Mouse (Mus musculus) forebrain, embryonic 12.5 days (tissue): Measurements from ENCODE around the gene Otp. TPM values are rescaled to one million over a fixed set of nuclear protein-coding genes. Genes with fewer than 3 reads are reported as not detected.
A peak's percentile ranks its signal among the peaks of the same experiment; 100 is the strongest.

ENCODE experiments used
- ATAC-seq: fragments of 200-750 bp; cut with Nextera tagmentation; 2 replicates; pipeline ENCODE4 v1.8.0; 2017; ENCODE audit warnings: moderate TSS enrichment; ENCODE audit not compliant: low FRiP score
- H3K27ac ChIP-seq: fragments of 300-500 bp; sonication (generic); 2 replicates; pipeline ENCODE4 v1.5.1; 2016; ENCODE audit warnings: mild to moderate bottlenecking
- H3K27me3 ChIP-seq: fragments of 300-500 bp; sonication (generic); 2 replicates; pipeline ENCODE4 v1.6.1; 2016; ENCODE audit warnings: mild to moderate bottlenecking
- H3K36me3 ChIP-seq: fragments of 300-500 bp; sonication (generic); replicated peaks from 2 replicates; pipeline ENCODE4 v1.6.1; 2016; ENCODE audit warnings: mild to moderate bottlenecking
- H3K4me1 ChIP-seq: fragments of 300-500 bp; sonication (generic); 2 replicates; pipeline ENCODE4 v1.6.1; 2016
- H3K4me2 ChIP-seq: fragments of 300-500 bp; sonication (generic); 2 replicates; pipeline ENCODE4 v1.6.1; 2016; ENCODE audit warnings: mild to moderate bottlenecking, moderate library complexity
- H3K4me3 ChIP-seq: fragments of 300-500 bp; sonication (generic); replicated peaks from 2 replicates; pipeline ENCODE4 v1.5.1; 2016; ENCODE audit warnings: mild to moderate bottlenecking
- H3K9ac ChIP-seq: fragments of 300-500 bp; sonication (generic); 2 replicates; pipeline ENCODE4 v1.6.1; 2016; ENCODE audit warnings: mild to moderate bottlenecking
- H3K9me3 ChIP-seq: fragments of 300-500 bp; sonication (generic); 2 replicates; pipeline ENCODE4 v1.6.1; 2016
- WGBS: fragments of 180-500 bp; shearing (Covaris S2); methylation state at CpG from one replicate; pipeline ENCODE4 v1.1.7; 2016; 5-methylcytosine and 5-hydroxymethylcytosine counted together
- polyA plus RNA-seq: library from polyadenylated mRNA; unstranded; fragments of >200 nt; fragmentation: Nextera tagmentation; extraction: Ambion mirVana; gene quantifications from 2 replicates; pipeline ENCODE4 v1.2.1, GENCODE M21; 2016

Otp gene
- polyA plus RNA-seq, 1 experiment from 2014 or later = 7.1 TPM

DNA sequence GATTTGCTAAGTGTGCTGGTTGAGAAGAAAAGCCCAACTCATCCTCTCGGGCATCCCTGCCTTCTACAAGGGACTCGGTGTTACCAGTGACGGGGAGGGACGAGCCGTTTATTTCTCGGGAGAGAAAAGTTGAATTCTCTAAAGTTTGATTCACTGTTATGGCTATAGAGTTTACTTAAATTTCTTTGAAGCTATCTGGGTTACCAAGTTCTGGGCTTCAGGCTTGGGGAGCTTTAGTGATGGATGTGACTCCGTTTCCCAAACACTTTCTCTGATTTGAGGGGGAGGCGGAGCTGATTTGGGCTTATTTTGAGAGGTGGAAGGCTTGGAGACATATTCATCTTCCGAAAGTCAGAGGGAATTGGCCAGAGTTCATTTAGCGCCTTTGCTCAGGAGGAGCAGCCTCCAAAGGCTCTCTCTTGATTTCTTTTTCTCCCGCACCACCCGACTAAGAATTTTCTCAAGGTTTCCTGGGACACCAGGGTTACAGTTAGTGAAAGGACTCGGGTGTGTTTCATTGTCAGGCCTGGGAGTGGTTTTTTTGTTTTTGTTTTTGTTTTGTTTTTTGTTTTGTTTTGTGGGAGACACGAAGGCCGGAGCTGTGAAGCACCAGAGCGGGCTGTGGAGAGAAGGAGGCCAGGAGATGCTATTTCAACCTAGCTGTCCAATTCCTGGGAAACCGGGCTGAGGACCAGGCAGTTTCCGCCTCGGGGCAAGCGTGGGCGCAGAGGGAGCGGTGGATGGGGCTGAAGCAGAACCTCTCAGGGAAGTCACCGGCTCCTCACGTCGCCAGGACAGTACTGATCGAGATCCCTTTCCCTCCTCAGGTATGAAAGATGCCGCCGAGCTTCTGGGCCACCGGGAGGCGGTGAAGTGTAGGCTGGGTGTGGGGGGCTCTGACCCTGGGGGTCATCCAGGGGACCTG lies 1.1 kb downstream of the Otp start:
- H3K4me2 ChIP-seq = no peak overlapping the region
- no peaks in the 10 kb centered on the region for H3K9me3 ChIP-seq
- H3K9ac ChIP-seq = no peak overlapping the region
- peak overlapping the region; percentile 13 for H3K4me3 ChIP-seq
- peaks cover 11% of the 10 kb centered on the region for H3K4me1 ChIP-seq
- H3K27ac ChIP-seq = peak overlapping the region; percentile 63
- no peak for ATAC-seq
- under 1% methylated on average over 30 of the region's 30 CpGs for WGBS
- H3K36me3 ChIP-seq = no peaks in the 10 kb centered on the region
- peaks cover 76% of the 10 kb centered on the region for H3K27me3 ChIP-seq

- no peak overlapping the region for H3K9ac ChIP-seq
- peaks cover 77% of the 10 kb centered on the region for H3K27me3 ChIP-seq
- ATAC-seq = no peak
- no peak overlapping the region for H3K4me2 ChIP-seq
- H3K9me3 ChIP-seq = no peaks in the 10 kb centered on the region
- peaks cover 11% of the 10 kb centered on the region for H3K4me1 ChIP-seq
- peak overlapping the region; percentile 63 for H3K27ac ChIP-seq
- H3K4me3 ChIP-seq = peak overlapping the region; percentile 9
- WGBS = 1% methylated on average over 27 of the region's 27 CpGs
- no peaks in the 10 kb centered on the region for H3K36me3 ChIP-seq
Measured at GRCm38 (mm10) chr13:94877211-94877590, 1.8 kb downstream of the Otp start.

GRCm38 (mm10) chr13:94877991-94878745 lies 2.8 kb downstream of the Otp start:
- H3K4me1 ChIP-seq = peaks cover 19% of the 10 kb centered on the region
- no peaks in the 10 kb centered on the region for H3K36me3 ChIP-seq
- no peak overlapping the region for H3K9ac ChIP-seq
- 7% methylated on average over 10 of the region's 10 CpGs for WGBS
- no peak overlapping the region for H3K27ac ChIP-seq
- H3K9me3 ChIP-seq = no peaks in the 10 kb centered on the region
- ATAC-seq = no peak
- peak overlapping the region; percentile 9; the same call in 1 of the 2 replicates for H3K4me3 ChIP-seq
- H3K4me2 ChIP-seq = no peak overlapping the region
- H3K27me3 ChIP-seq = peaks cover 77% of the 10 kb centered on the region

- H3K27me3 ChIP-seq = peaks cover 80% of the 10 kb centered on the region
- H3K9me3 ChIP-seq = no peaks in the 10 kb centered on the region
- no peak for ATAC-seq
- no peak overlapping the region for H3K27ac ChIP-seq
- H3K36me3 ChIP-seq = no peaks in the 10 kb centered on the region
- no peak overlapping the region for H3K9ac ChIP-seq
- H3K4me1 ChIP-seq = peaks cover 27% of the 10 kb centered on the region
- no peak overlapping the region for H3K4me3 ChIP-seq
- no peak overlapping the region for H3K4me2 ChIP-seq
- WGBS = 0% methylated on average over 3 of the region's 3 CpGs
Measured at GRCm38 (mm10) chr13:94881201-94881600, 5.8 kb downstream of the Otp start.

DNA sequence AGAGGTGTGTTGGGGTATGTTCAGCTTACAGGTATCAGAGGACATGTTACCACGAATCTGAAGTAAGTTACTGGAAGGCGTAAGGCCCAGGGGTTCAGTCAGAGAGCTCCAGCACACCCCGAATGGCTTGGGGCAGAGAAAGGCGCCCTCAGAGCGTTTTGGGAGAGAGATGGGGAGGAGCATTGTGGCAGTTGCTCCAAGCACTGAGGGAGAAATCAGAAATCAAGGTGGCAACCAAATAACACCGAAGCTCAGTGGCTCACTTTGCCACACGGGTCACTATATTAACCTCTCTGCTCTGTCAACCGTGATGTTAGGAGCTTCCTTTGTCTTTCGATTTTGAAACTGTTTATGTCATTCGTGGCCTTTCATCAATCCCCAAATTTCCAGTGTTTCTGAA lies 6.8 kb downstream of the Otp start:
- Histone ChIP-seq H3K27ac (no peak overlapping the region), H3K4me2 (peak overlapping the region; percentile 75; the same call in 1 of the 2 replicates), H3K36me3 (no peaks in the 10 kb centered on the region), H3K4me3 (no peak overlapping the region), H3K27me3 (peaks cover 77% of the 10 kb centered on the region), H3K9ac (no peak overlapping the region), H3K9me3 (no peaks in the 10 kb centered on the region), H3K4me1 (peaks cover 27% of the 10 kb centered on the region)
- 2% methylated on average over 10 of the region's 10 CpGs for WGBS
- ATAC-seq = no peak

DNA sequence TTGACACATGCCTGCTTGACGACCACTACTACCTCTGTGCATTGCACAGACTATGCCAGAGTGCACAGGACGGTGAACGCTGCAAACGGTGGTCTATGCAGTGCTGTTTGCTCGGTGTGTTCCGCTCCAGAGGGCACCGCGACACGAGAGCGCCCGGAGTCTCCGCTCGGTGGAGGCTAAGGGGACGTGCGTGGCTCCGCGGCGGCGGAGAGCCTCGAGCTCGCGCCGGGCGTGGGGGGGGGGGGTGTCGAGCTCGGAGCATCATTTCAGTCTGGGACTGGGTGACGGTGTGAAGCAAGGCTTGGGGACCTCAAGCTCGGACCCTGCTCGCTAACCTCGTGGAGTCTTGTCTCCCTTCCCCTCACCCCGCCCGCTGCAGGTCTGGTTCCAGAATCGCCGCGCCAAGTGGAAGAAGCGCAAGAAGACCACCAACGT lies 7.3 kb downstream of the Otp start:
- Histone ChIP-seq H3K4me3 (peak overlapping the region; percentile 44), H3K27ac (0 out of 2 replicates have a peak overlapping the region, but pooled peaks have one; percentile 31), H3K9me3 (no peaks in the 10 kb centered on the region), H3K4me1 (peaks cover 27% of the 10 kb centered on the region), H3K36me3 (no peaks in the 10 kb centered on the region), H3K4me2 (peak overlapping the region; percentile 75), H3K27me3 (peaks cover 74% of the 10 kb centered on the region), H3K9ac (peak overlapping the region; percentile 55)
- WGBS = under 1% methylated on average over 37 of the region's 37 CpGs
- peak; percentile 43 for ATAC-seq

DNA sequence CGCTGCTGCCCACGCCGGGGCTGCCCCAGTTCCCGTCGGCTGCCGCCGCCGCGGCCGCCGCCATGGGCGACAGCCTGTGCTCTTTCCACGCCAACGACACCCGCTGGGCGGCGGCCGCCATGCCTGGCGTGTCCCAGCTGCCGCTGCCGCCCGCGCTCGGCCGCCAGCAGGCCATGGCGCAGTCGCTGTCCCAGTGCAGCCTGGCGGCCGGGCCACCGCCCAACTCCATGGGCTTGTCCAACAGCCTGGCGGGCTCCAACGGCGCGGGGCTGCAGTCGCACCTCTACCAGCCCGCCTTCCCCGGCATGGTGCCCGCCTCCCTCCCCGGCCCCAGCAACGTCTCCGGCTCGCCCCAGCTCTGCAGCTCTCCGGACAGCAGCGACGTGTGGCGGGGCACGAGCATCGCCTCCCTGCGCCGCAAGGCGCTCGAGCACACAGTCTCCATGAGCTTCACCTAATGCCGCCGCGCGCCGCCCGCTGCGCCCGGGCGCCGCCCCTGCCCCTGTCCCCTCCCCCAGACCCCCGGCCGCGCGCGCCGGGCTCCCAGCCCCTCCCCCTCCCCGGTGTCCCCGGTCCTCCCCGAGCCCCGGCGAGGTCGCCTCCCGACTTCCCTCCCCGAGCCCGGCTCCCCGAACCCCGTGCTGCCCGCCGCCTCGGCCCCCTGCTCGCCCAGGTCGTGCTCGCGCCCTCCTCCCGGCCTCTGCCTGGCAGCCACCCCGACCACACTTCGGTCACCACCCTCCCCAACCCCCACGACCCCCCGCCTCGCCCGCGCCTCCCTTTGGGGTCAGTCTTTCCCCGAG lies 8.0 kb downstream of the Otp start:
- Histone ChIP-seq H3K9me3 (no peaks in the 10 kb centered on the region), H3K4me1 (peaks cover 27% of the 10 kb centered on the region), H3K27me3 (peaks cover 78% of the 10 kb centered on the region), H3K36me3 (no peaks in the 10 kb centered on the region), H3K4me2 (peak overlapping the region; percentile 75), H3K4me3 (peak overlapping the region; percentile 44), H3K27ac (0 out of 2 replicates have a peak overlapping the region, but pooled peaks have one; percentile 31), H3K9ac (peak overlapping the region; percentile 55)
- 1% methylated on average over 74 of the region's 95 CpGs for WGBS
- ATAC-seq = peak; percentile 76

DNA sequence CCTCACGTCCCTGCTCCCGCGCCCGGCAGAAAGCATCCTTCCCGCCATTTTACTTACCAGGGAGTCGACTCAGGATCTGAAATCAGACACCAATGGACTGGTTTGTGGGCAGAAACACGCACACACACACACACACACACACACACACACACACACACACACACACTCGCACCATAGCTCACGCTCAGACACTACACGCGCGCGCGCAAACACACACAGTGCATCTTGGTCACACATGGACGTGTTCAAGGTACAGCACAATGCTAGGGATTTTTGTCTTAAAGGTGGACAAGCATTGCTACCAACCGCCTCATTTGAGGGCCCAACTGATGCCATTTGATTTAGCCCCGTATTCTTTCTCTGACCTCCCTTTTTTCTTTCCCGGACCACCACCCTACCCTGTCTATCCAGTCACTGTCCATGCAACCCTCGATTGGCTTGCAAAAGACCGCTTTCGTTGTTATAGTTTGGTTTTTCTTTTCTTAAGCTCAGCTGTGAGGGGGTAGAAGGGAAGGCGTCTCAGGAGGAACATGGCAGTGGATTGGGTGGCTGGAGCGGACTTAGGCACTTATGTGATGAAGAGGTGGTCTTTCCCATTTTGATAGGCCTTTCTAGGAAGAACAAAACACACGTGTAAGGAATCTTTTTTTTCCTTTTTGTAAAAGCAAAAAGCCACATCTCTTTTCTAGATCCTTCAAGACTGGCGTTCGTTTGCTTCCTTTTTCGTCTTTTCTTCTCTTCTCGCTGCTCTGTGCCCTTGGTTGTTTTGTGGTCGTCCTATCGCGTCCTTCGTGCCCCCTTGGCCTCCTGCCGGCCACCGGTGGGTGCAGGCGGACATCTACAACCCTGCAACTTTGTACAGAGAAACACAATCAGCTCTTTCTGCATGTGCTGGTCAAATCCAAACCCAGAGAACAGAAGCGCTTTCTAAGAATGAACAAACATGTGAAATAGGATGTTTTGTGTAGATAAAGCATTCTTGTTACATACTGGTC lies 8.9 kb downstream of the Otp start:
- Histone ChIP-seq H3K4me3 (peak overlapping the region; percentile 44), H3K27me3 (peaks cover 83% of the 10 kb centered on the region), H3K27ac (no peak overlapping the region), H3K4me2 (peak overlapping the region; percentile 75), H3K9me3 (no peaks in the 10 kb centered on the region), H3K4me1 (peaks cover 27% of the 10 kb centered on the region), H3K36me3 (no peaks in the 10 kb centered on the region), H3K9ac (peak overlapping the region; percentile 55; the same call in 1 of the 2 replicates)
- WGBS = 1% methylated on average over 36 of the region's 36 CpGs
- 0 out of 2 replicates have a peak, but pooled peaks have one; percentile 3 for ATAC-seq

GRCm38 (mm10) chr13:94885291-94886235 lies 10.2 kb downstream of the Otp start:
- Histone ChIP-seq H3K27me3 (peaks cover 88% of the 10 kb centered on the region), H3K4me2 (peak overlapping the region; percentile 37), H3K4me1 (peaks cover 27% of the 10 kb centered on the region), H3K36me3 (no peaks in the 10 kb centered on the region), H3K9ac (peak overlapping the region; percentile 27; the same call in 1 of the 2 replicates), H3K4me3 (peak overlapping the region; percentile 27), H3K9me3 (no peaks in the 10 kb centered on the region), H3K27ac (peak overlapping the region; percentile 53; the same call in 1 of the 2 replicates)
- 0 out of 2 replicates have a peak, but pooled peaks have one; percentile 21 for ATAC-seq
- 2% methylated on average over 77 of the region's 81 CpGs for WGBS

DNA sequence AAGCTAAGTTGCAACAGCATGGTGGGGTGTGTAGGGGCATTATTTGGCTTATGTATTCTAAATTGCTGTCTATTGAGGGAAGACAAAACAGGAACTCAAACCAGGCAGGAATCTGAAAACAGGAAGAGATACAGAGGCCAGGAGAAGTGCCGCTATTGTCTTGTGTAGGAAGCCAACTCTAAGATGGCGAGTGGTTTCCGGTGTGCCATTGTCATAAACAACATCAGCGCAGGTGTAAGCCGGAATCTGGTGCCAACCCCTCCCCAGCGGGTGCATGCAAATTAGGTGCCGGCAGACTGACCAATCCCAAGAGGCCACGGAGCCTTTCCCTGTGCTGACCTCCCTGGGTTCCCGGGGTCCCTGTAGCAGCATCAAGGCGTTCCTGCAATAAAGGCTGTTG lies 32.4 kb downstream of the Otp start:
- H3K4me2 ChIP-seq = no peak overlapping the region
- H3K27me3 ChIP-seq = peaks cover 8% of the 10 kb centered on the region; the same call in 1 of the 2 replicates
- WGBS = 93% methylated on average over 10 of the region's 10 CpGs
- ATAC-seq = no peak
- no peaks in the 10 kb centered on the region for H3K36me3 ChIP-seq
- no peak overlapping the region for H3K9ac ChIP-seq
- peaks cover 3% of the 10 kb centered on the region for H3K4me1 ChIP-seq
- H3K27ac ChIP-seq = no peak overlapping the region
- no peaks in the 10 kb centered on the region for H3K9me3 ChIP-seq
- no peak overlapping the region for H3K4me3 ChIP-seq
